ENCODE assay signal across 12 mouse cellular contexts in the genomic region with DNA sequence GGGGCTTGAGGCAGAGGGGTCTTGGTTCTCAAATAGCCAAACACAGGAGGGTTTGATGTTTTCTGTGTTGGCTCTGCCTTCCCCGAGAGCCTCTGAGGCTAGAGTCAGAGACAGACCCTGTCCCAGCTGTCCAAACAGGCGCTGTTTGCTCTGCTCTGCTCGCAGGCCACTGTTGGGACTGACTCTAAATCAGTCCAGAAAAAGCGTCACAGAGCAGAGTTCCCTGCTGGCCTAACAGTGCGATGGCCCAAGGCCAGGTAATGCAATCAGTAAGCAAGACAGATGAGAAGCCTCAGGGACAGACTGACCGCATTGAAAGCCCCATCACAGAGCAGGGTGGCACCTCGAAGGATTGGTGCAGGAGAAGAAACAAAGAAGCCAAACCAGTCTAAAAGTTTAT. TPM values are rescaled to one million over a fixed set of nuclear protein-coding genes. Genes with fewer than 3 reads are reported as not detected.
A peak's percentile ranks its signal among the peaks of the same experiment; 100 is the strongest.
DNase-seq lines count a peak whose midpoint lies in the region; ATAC-seq and TF ChIP-seq lines count a peak whose summit lies in the region.
"Had no signal": no experiment of that assay in that cellular context is flagged by ENCODE, and none has a peak within 500 bp of the region (broad histone marks: within the 10 kb centered on the region; RNA-seq: fewer than 3 reads in every experiment).

No protein-coding gene starts in this region.

- H3K36me3 ChIP-seq in kidney, postnatal 0 days (ENCODE audit: insufficient read depth, low read length) = peaks cover 33% of the 10 kb centered on the region
- H3K36me3 ChIP-seq in liver, embryonic 12.5 days = peaks cover 56% of the 10 kb centered on the region

- no peak for ATAC-seq in kidney, postnatal 0 days (replicated peaks; ENCODE audit: low FRiP score, low read depth)
- peak; percentile 51 for ATAC-seq in liver, embryonic 12.5 days

- DNase-seq in embryo, embryonic 10 days (ENCODE audit: low spot score) = peak; percentile 46
- DNase-seq in embryo, embryonic 9.5 days (ENCODE audit: extremely low spot score) = no peak
- DNase-seq in kidney, postnatal 0 days (ENCODE audit: low spot score) = peak; percentile 34
- DNase-seq in kidney, adult 11 months = no peak
- DNase-seq in adrenal gland, adult 8-10 months = peak; percentile 82
- DNase-seq in cerebellum, adult 2 months = no peak
- DNase-seq in cerebellum, adult 9-10 months = no peak
- DNase-seq: cerebellum, postnatal 14 days; kidney, adult 9 months; left cerebral cortex, postnatal 4 days had no signal

- no peak overlapping the region for H3K9ac ChIP-seq in kidney, postnatal 0 days (ENCODE audit: low read depth, low read length)
- H3K9ac ChIP-seq in liver, embryonic 12.5 days = no peak overlapping the region

- H3K9me3 ChIP-seq in kidney, postnatal 0 days (replicated peaks; ENCODE audit: low read length) = no peaks in the 10 kb centered on the region
- no peaks in the 10 kb centered on the region for H3K9me3 ChIP-seq in liver, embryonic 12.5 days (replicated peaks)

- WGBS in kidney, postnatal 0 days = 43% methylated on average over 7 of the region's 7 CpGs
- 78% methylated on average over 7 of the region's 7 CpGs for WGBS in liver, embryonic 12.5 days (ENCODE audit: insufficient replicate concordance)
- WGBS in cerebellum, adult 2 months = 60% methylated on average over 7 of the region's 7 CpGs

- no peak overlapping the region for H3K27ac ChIP-seq in kidney, postnatal 0 days
- no peak overlapping the region for H3K27ac ChIP-seq in liver, embryonic 12.5 days
- no peak overlapping the region for H3K27ac ChIP-seq in cerebellum, adult 2 months (ENCODE audit: insufficient read depth, low read length)
- H3K27ac ChIP-seq: heart, adult 2 months had no signal

- no peaks in the 10 kb centered on the region for H3K4me1 ChIP-seq in kidney, postnatal 0 days (replicated peaks; ENCODE audit: insufficient read depth, low read length)
- H3K4me1 ChIP-seq in liver, embryonic 12.5 days = peaks cover 17% of the 10 kb centered on the region
- no peaks in the 10 kb centered on the region for H3K4me1 ChIP-seq in cerebellum, adult 2 months (ENCODE audit: control insufficient read depth, insufficient read depth, low read length)

- H3K4me2 ChIP-seq in kidney, postnatal 0 days (ENCODE audit: low read length) = no peak overlapping the region
- H3K4me2 ChIP-seq in liver, embryonic 12.5 days = no peak overlapping the region

- TF ChIP-seq CTCF in kidney, postnatal 0 days (IDR thresholded peaks at IDR 0.05; ENCODE audit: low read depth) = no peak
- TF ChIP-seq CTCF in cerebellum, adult 2 months (IDR thresholded peaks at IDR 0.05; ENCODE audit: borderline replicate concordance, insufficient read depth, low read depth, low read length) = no peak

- TF ChIP-seq POLR2A in cerebellum, adult 2 months (IDR thresholded peaks at IDR 0.05; ENCODE audit: borderline replicate concordance, insufficient read depth, low read length) = no peak

- no peak overlapping the region for H3K4me3 ChIP-seq in kidney, postnatal 0 days (replicated peaks; ENCODE audit: low read depth, low read length)
- H3K4me3 ChIP-seq in liver, embryonic 12.5 days = no peak overlapping the region
- no peak overlapping the region for H3K4me3 ChIP-seq in cerebellum, adult 2 months (replicated peaks; ENCODE audit: insufficient read depth, low read depth, low read length)
- H3K4me3 ChIP-seq: heart, adult 2 months had no signal

- no peaks in the 10 kb centered on the region for H3K27me3 ChIP-seq in kidney, postnatal 0 days (ENCODE audit: insufficient read depth, low read length)
- no peaks in the 10 kb centered on the region for H3K27me3 ChIP-seq in liver, embryonic 12.5 days (replicated peaks)
- no peaks in the 10 kb centered on the region for H3K27me3 ChIP-seq in cerebellum, adult 2 months (ENCODE audit: control insufficient read depth, insufficient read depth, low read length)

RNA-seq across cellular contexts. Expression of gene Cenps, which starts 12.2 kb away (rescaled TPM):
- 25.3 and 28.3 TPM in 2 replicates for polyA plus RNA-seq in kidney, postnatal 0 days (2015; fragmentation: Nextera tagmentation; extraction: Ambion mirVana)
- total RNA-seq in adrenal gland, adult 8-10 months (2022) = 10 to 100 TPM; 10.3 to 21.1 (median 14.9) TPM
- polyA plus RNA-seq in liver, embryonic 12.5 days (2016; fragmentation: Nextera tagmentation; extraction: Ambion mirVana) = 23.2 and 25.9 TPM in 2 replicates
- 6.3 and 6.4 TPM in 2 replicates for polyA plus RNA-seq in cerebellum, adult 2 months (2012; rRNA removed)

RNA-seq across cellular contexts. Expression of gene Pgd, which starts 17.0 kb away (rescaled TPM):
- 95.4 and 101 TPM in 2 replicates for polyA plus RNA-seq in kidney, postnatal 0 days (2015; fragmentation: Nextera tagmentation; extraction: Ambion mirVana)
- 100 to 1,000 TPM; 167 to 272 (median 233) TPM for total RNA-seq in adrenal gland, adult 8-10 months (2022)
- 88.5 and 91.3 TPM in 2 replicates for polyA plus RNA-seq in liver, embryonic 12.5 days (2016; fragmentation: Nextera tagmentation; extraction: Ambion mirVana)
- polyA plus RNA-seq in cerebellum, adult 2 months (2012; rRNA removed) = 52.3 and 53.3 TPM in 2 replicates

RNA-seq across cellular contexts. Expression of gene Cort, which starts 23.0 kb away (rescaled TPM):
- polyA plus RNA-seq in kidney, postnatal 0 days (2015; fragmentation: Nextera tagmentation; extraction: Ambion mirVana) = 0.18 TPM in 1 of 2 replicates, not detected in the other
- total RNA-seq in adrenal gland, adult 8-10 months (2022) = 1 to 10 TPM in 3 of 4 experiments, under 1 TPM in 1; 0.90 to 4.7 (median 2.1) TPM
- 0.35 TPM in 1 of 2 replicates, not detected in the other for polyA plus RNA-seq in liver, embryonic 12.5 days (2016; fragmentation: Nextera tagmentation; extraction: Ambion mirVana)
- polyA plus RNA-seq in cerebellum, adult 2 months (2012; rRNA removed) = 0.17 and 0.29 TPM in 2 replicates
- polyA plus RNA-seq: heart, adult 2 months had no signal

RNA-seq across cellular contexts. Expression of gene Dffa, which starts 45.7 kb away (rescaled TPM):
- 30.3 and 32.9 TPM in 2 replicates for polyA plus RNA-seq in kidney, postnatal 0 days (2015; fragmentation: Nextera tagmentation; extraction: Ambion mirVana)
- total RNA-seq in adrenal gland, adult 8-10 months (2022) = 10 to 100 TPM; 25.3 to 31.7 (median 26.4) TPM
- 24.4 and 25.3 TPM in 2 replicates for polyA plus RNA-seq in liver, embryonic 12.5 days (2016; fragmentation: Nextera tagmentation; extraction: Ambion mirVana)
- 60.3 and 72.7 TPM in 2 replicates for polyA plus RNA-seq in cerebellum, adult 2 months (2012; rRNA removed)

RNA-seq across cellular contexts. Expression of gene Pex14, which starts 49.9 kb away (rescaled TPM):
- polyA plus RNA-seq in kidney, postnatal 0 days (2015; fragmentation: Nextera tagmentation; extraction: Ambion mirVana) = 55.6 and 61.6 TPM in 2 replicates
- total RNA-seq in adrenal gland, adult 8-10 months (2022) = 10 to 100 TPM; 63.2 to 74.7 (median 67.3) TPM
- 31.8 and 34.7 TPM in 2 replicates for polyA plus RNA-seq in liver, embryonic 12.5 days (2016; fragmentation: Nextera tagmentation; extraction: Ambion mirVana)
- 48.5 and 52.5 TPM in 2 replicates for polyA plus RNA-seq in cerebellum, adult 2 months (2012; rRNA removed)

Comparison
In these comparisons a context has a peak if more than half of its experiments do, and no peak if none do; other contexts are left out.
1. DNase-seq: peak in embryo, embryonic 10 days (single experiment), kidney, postnatal 0 days (single experiment) and adrenal gland, adult 8-10 months (single experiment); none in embryo, embryonic 9.5 days (single experiment), kidney, adult 11 months (single experiment), cerebellum, adult 2 months (0 of 2) and cerebellum, adult 9-10 months (single experiment).